Mouse (Mus musculus) spleen, postnatal 14 days (tissue): ENCODE data around the gene Gm11492.

ENCODE experiments used
- DNase-seq, 2 experiments: peaks; one replicate each; pipeline ENCODE4 v3.0.0; 2021 to 2022; ENCODE audit warnings: low spot score in 2 of 2

Gene Gm11492

GRCm38 (mm10) chr11:87599395-87600089, 33.1 kb downstream of the Gm11492 start:
- no peak for DNase-seq

DNA sequence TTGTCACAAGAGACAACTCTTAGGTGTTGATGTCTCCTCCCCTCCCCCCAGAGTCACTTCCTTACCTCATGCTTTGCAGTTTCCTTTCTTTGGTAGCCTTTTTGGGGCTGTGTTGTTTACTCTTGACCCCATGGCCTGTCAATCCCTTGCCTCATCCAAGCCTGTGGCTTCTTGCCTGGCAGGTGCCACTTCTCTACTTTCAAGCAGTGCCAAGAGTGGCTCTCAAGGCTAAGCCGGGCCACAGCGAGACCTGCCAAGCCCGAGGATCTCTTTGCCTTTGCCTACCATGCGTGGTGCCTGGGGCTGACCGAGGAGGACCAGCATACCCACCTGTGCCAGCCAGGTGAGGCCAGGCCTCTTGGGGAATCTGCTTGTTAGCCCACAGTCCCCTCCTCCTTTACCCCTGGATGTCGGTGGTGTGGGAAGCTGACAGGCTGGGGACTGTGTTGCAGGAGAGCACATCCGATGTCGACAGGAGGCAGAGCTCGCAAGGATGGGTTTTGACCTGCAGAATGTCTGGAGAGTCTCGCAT, 33.9 kb downstream of the Gm11492 start:
- DNase-seq = no peak

- no peak for DNase-seq
These were observed 35.8 kb downstream of the Gm11492 start for GRCm38 (mm10) chr11:87602234-87602633.

GRCm38 (mm10) chr11:87603571-87603970, 37.1 kb downstream of the Gm11492 start:
- no peak for DNase-seq

DNA sequence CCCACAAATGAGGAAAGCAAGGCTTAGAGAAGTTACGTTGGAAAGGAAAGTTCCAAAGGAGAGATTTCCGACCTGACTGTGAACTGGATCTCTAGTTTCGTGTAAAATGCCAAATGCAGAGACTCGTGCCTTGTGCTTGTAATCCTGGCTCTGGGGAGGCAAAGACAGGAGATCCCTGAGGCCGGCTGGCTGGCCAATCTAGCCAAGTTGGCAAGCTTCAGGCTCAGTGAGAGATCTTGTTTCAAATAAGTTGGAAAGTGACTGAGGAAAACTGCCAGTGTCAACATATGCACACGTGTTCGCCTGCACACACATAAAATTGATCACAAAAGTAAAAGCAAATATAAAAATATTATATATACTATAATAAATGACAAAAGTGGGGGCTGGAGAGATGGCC, 42.8 kb downstream of the Gm11492 start:
- no peak for DNase-seq

DNA sequence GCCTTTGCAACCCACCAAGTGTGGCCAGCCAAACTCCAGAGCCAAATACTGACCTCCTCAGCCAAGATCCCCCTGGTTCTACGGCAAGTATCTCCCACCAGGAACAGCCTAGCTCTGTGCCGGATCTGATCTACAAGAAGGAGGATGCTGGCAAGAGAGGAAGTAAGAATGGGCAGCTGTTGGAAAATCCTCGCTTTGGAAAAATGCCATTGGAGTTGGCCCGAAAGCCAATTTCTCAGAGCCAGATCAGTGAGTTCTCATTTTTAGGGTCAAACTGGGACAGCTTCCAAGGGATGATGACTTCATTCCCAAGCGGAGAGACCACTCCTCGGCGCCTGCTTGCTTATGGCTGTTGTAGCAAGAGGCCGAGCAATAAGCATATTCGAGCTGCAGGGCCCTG, 45.1 kb downstream of the Gm11492 start:
- DNase-seq = no peak

- DNase-seq = no peak
These were observed 47.5 kb downstream of the Gm11492 start for GRCm38 (mm10) chr11:87613972-87614371.

GRCm38 (mm10) chr11:87615551-87615950, 49.1 kb downstream of the Gm11492 start:
- no peak for DNase-seq

- no peak for DNase-seq
These were observed 49.5 kb downstream of the Gm11492 start for GRCm38 (mm10) chr11:87615952-87616351.

DNA sequence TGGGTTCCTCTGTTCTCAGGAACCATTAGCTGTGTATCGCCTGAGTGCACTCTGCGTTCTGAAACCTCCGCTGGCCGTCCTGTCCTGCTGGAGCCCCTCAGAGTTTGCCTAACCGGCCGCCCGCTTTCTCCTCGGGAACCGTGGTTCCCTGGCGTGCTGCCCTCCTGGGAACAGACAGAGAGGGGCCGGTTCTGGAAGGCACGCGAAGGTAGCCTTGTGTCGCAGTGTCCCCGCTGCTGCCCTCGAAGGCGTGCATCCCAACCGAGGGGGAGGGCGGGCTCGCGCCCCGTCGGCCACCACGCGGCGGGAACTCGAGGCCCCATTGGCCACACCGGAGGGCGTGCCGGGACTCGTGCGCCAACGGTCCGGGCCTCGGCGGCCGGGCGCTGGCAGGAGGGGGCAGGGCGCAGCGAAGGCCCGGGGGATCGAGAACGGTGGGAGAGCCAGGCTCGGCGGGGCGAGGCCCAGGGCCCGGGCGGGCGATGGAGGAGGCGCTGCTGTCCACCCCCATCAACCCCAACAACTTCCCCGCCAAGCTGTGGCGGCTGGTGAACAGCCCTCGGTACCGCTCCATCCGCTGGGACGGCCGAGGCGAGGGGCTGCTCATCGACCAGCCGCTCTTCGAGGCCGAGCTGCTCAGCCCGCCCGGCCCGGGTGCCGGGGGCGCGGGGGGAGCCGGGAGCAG, 50.5 kb downstream of the Gm11492 start, which contains the start of gene Hsf5:
Hsf5 (plus strand) TSS at position 375 of the 685 bp plus-strand sequence.
- DNase-seq = no peak

- no peak for DNase-seq
These were observed 51.2 kb downstream of the Gm11492 start for GRCm38 (mm10) chr11:87617606-87618005.
